Mouse (Mus musculus): ENCODE measurements at regions not wholly inside any gene's neighbourhood (a gene's known extent, or its start where the extent isn't known, plus 50 kb on each side); places are given as distances from the start of the nearest gene placed in this dataset.

DNA sequence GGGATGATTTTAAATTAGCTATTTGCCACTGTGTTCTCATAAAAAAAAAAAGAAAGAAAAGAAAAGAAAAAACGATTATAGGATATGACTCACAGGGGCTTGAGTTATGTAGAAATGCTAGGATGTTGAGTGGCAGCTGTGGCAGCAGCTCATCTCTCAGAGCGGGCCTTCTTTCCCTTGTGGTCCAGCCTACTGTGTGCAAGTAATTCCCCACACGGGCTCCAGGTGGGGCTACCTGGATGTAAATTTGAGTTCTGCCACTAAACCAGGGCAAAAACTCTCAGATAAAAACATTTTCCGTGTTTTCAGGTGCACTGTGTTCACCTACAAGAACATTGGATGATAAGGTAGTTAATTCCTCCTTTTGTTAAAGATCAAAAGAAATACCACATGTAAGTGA lies 209.3 kb downstream of the Tle4 start:
- Histone ChIP-seq H3K4me1 (ENCODE audit: control insufficient read depth, insufficient read depth, low read length) (no peaks in the 10 kb centered on the region), H3K9ac (ENCODE audit: low read length) (no peak overlapping the region), H3K9me3 (ENCODE audit: control insufficient read depth, low read length) (no peaks in the 10 kb centered on the region), H3K4me3 (ENCODE audit: low read depth, low read length) (no peak overlapping the region), H3K27me3 (ENCODE audit: control insufficient read depth, insufficient read depth, low read length) (no peaks in the 10 kb centered on the region), H3K36me3 (ENCODE audit: control insufficient read depth, insufficient read depth, low read length) (no peaks in the 10 kb centered on the region), H3K4me2 (ENCODE audit: low read depth, severe bottlenecking) (no peak overlapping the region), H3K27ac (replicated peaks; ENCODE audit: low read depth, low read length) (no peak overlapping the region)
- 38% methylated on average over 4 of the region's 4 CpGs for WGBS
- ATAC-seq (ENCODE audit: insufficient number of reproducible peaks, low FRiP score, low TSS enrichment, low read depth) (no peak), DNase-seq (ENCODE audit: low spot score) (no peak)

DNA sequence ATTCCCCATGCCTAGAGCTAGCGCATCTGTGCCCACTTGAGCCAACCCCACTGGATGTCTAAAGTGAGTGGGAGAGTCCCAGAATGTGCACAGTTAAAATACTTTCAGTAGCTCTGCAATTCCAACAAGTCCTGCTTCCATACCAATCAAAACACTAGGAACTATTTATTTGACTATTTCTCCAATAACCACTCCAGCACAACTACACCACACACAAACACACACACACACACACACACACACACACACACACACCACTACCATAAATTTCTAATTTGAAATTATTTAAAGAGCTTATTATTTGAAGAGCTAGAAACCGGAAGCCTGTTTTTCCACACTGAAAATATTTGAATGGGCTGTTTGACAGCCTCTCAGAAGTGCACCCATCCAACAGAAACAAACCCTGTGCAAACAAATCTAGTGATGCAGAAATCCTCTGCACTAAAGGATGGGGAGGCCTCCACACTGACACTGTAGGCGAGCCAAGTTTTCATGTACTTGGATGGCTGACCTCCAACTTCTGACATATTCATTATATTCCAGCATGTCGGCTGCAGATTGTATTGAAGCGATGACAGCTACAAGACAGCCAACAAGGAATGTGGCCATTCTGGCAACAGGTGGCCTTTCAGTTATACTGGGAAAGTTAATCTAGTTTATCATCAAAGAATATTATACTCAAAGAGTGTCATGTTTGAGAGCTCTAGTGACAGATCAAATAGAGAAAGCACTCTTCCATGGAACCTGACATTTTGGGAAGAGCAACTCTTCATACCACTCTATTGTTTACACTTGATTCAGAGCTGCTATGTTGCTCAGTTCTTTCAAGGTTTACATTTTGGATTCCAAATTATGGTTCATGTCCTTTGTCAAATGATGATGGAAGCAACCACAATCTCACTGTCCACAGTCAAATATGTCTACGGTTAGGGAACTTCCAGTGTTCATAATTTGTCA lies 207.7 kb downstream of the Tle4 start:
- ATAC-seq (ENCODE audit: insufficient number of reproducible peaks, low FRiP score, low TSS enrichment, low read depth): no peak
- H3K9ac ChIP-seq (ENCODE audit: low read length): no peak overlapping the region
- 90% methylated on average over 6 of the region's 6 CpGs for WGBS

DNA sequence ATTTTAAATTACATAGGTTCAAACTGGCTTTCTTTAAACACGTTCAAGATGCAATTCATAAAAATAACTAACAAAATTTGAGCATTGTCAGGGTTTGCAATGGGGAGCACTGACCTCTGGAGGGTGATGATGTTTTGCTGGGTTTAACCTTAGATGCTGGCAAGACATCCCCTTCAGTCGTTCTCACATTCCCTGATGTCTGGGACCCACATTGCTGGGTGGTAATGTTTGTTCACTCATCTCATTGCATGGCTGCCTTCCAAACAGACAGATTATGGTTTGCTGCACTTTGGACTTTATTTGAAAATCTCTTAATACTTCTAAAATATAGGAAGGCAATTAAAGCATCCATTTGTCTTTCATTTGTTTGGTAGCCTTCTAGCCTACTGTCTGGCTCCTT lies 206.9 kb downstream of the Tle4 start:
- Histone ChIP-seq H3K4me1 (ENCODE audit: control insufficient read depth, insufficient read depth, low read length) (no peaks in the 10 kb centered on the region), H3K4me2 (ENCODE audit: low read depth, severe bottlenecking) (no peak overlapping the region)
- WGBS: 67% methylated on average over 2 of the region's 2 CpGs

More for the DNA sequence above, 207.7 kb downstream of the Tle4 start:
- Histone ChIP-seq H3K4me3 (ENCODE audit: low read depth, low read length) (no peak overlapping the region), H3K27ac (replicated peaks; ENCODE audit: low read depth, low read length) (no peak overlapping the region), H3K4me2 (ENCODE audit: low read depth, severe bottlenecking) (no peak overlapping the region), H3K9me3 (ENCODE audit: control insufficient read depth, low read length) (no peaks in the 10 kb centered on the region), H3K27me3 (ENCODE audit: control insufficient read depth, insufficient read depth, low read length) (no peaks in the 10 kb centered on the region), H3K36me3 (ENCODE audit: control insufficient read depth, insufficient read depth, low read length) (no peaks in the 10 kb centered on the region), H3K4me1 (ENCODE audit: control insufficient read depth, insufficient read depth, low read length) (no peaks in the 10 kb centered on the region)
- DNase-seq (ENCODE audit: low spot score): no peak

More for the DNA sequence above, 206.9 kb downstream of the Tle4 start:
- no peak overlapping the region for H3K4me3 ChIP-seq (ENCODE audit: low read depth, low read length)
- no peaks in the 10 kb centered on the region for H3K36me3 ChIP-seq (ENCODE audit: control insufficient read depth, insufficient read depth, low read length)
- H3K9me3 ChIP-seq (ENCODE audit: control insufficient read depth, low read length): no peaks in the 10 kb centered on the region
- H3K9ac ChIP-seq (ENCODE audit: low read length): no peak overlapping the region
- ATAC-seq (ENCODE audit: insufficient number of reproducible peaks, low FRiP score, low TSS enrichment, low read depth): no peak
- DNase-seq (ENCODE audit: low spot score): no peak
- H3K27me3 ChIP-seq (ENCODE audit: control insufficient read depth, insufficient read depth, low read length): no peaks in the 10 kb centered on the region
- H3K27ac ChIP-seq (replicated peaks; ENCODE audit: low read depth, low read length): no peak overlapping the region

Data from limb, embryonic 11.5 days (tissue).